Comparison of ENCODE assay signal across 8 mouse cellular contexts in genomic region chr9:116146235-116146634, GRCm38 (mm10). TPM values are rescaled to one million over a fixed set of nuclear protein-coding genes. Genes with fewer than 3 reads are reported as not detected.
DNase-seq lines count a peak whose midpoint lies in the region; ATAC-seq and TF ChIP-seq lines count a peak whose summit lies in the region.

No protein-coding gene starts in this region.

- no peak for TF ChIP-seq CTCF in liver, adult 2 months (IDR thresholded peaks at IDR 0.05; ENCODE audit: low read depth, low read length)

- no peak for TF ChIP-seq POLR2A in liver, adult 2 months (IDR thresholded peaks at IDR 0.05; ENCODE audit: extremely low read depth, insufficient read depth, low read length)

- H3K4me2 ChIP-seq in heart, embryonic 16.5 days (ENCODE audit: low read depth, low read length) = peak overlapping the region; percentile 10; the same call in 1 of the 2 replicates
- no peak overlapping the region for H3K4me2 ChIP-seq in neural tube, embryonic 15.5 days

- intact Hi-C loops in left cerebral cortex, postnatal 25 days (cut with DNase I) = no loop called here

- no peak overlapping the region for H3K9ac ChIP-seq in liver, adult 2 months (ENCODE audit: low read depth, low read length)
- peak overlapping the region; percentile 3; the same call in 1 of the 2 replicates for H3K9ac ChIP-seq in heart, embryonic 16.5 days (ENCODE audit: low read length)
- no peak overlapping the region for H3K9ac ChIP-seq in neural tube, embryonic 15.5 days (replicated peaks)

- H3K9me3 ChIP-seq in heart, embryonic 16.5 days (replicated peaks; ENCODE audit: control insufficient read depth, low read length) = no peaks in the 10 kb centered on the region
- no peaks in the 10 kb centered on the region for H3K9me3 ChIP-seq in neural tube, embryonic 15.5 days (replicated peaks)

- no peaks in the 10 kb centered on the region for H3K27me3 ChIP-seq in liver, adult 2 months (ENCODE audit: control insufficient read depth, insufficient read depth, low read length)
- no peaks in the 10 kb centered on the region for H3K27me3 ChIP-seq in heart, embryonic 16.5 days (ENCODE audit: control insufficient read depth, insufficient read depth, low read length)
- H3K27me3 ChIP-seq in neural tube, embryonic 15.5 days (replicated peaks) = no peaks in the 10 kb centered on the region

- DNase-seq in liver, adult 2 months (ENCODE audit: extremely low read depth, low read depth, low spot score) = peak; percentile 52
- no peak for DNase-seq in liver
- DNase-seq in kidney, postnatal 25 days = peak; percentile 44 to 58
- DNase-seq in left cerebral cortex, postnatal 25 days (ENCODE audit: low spot score in 2 of 2) = no peak
- no peak for DNase-seq in urinary bladder, postnatal 14 days (ENCODE audit: low spot score)
- no peak for DNase-seq in T-cell, adult 2 months (ENCODE audit: low spot score)

- H3K27ac ChIP-seq in liver, adult 2 months (replicated peaks; ENCODE audit: insufficient read depth, low read depth, low read length) = peak overlapping the region; percentile 58
- peak overlapping the region; percentile 75 for H3K27ac ChIP-seq in heart, embryonic 16.5 days (ENCODE audit: low read length)
- H3K27ac ChIP-seq in neural tube, embryonic 15.5 days (replicated peaks) = peak overlapping the region; percentile 54; the same call in 1 of the 2 replicates

- H3K4me1 ChIP-seq in liver, adult 2 months (ENCODE audit: control insufficient read depth, insufficient read depth, low read length) = peaks cover 12% of the 10 kb centered on the region
- H3K4me1 ChIP-seq in heart, embryonic 16.5 days (ENCODE audit: control insufficient read depth, insufficient read depth, low read length) = peaks cover 43% of the 10 kb centered on the region
- 0 out of 2 replicates have a peak, but pooled peaks cover 6% of the 10 kb centered on the region for H3K4me1 ChIP-seq in neural tube, embryonic 15.5 days

- no peak overlapping the region for H3K4me3 ChIP-seq in liver, adult 2 months (ENCODE audit: insufficient read depth, low read depth, low read length)
- H3K4me3 ChIP-seq in heart, embryonic 16.5 days (ENCODE audit: low read length) = no peak overlapping the region
- H3K4me3 ChIP-seq in neural tube, embryonic 15.5 days (replicated peaks) = no peak overlapping the region

- H3K36me3 ChIP-seq in liver, adult 2 months (ENCODE audit: control insufficient read depth, insufficient read depth, low read length) = no peaks in the 10 kb centered on the region
- H3K36me3 ChIP-seq in heart, embryonic 16.5 days (ENCODE audit: control insufficient read depth, insufficient read depth) = no peaks in the 10 kb centered on the region
- no peaks in the 10 kb centered on the region for H3K36me3 ChIP-seq in neural tube, embryonic 15.5 days

- ATAC-seq in heart, embryonic 16.5 days (replicated peaks; ENCODE audit: extremely low read depth, insufficient read depth, low FRiP score) = peak; percentile 41; the same call in 1 of the 2 replicates
- no peak for ATAC-seq in neural tube, embryonic 15.5 days (ENCODE audit: low FRiP score)

- WGBS in liver, adult 2 months = 20% methylated on average over 9 of the region's 9 CpGs
- WGBS in heart, embryonic 16.5 days = 24% methylated on average over 9 of the region's 9 CpGs
- WGBS in neural tube, embryonic 15.5 days = 66% methylated on average over 9 of the region's 9 CpGs

- H3K79me2 ChIP-seq in liver, adult 2 months (ENCODE audit: control insufficient read depth, insufficient read depth, low read length) = no peaks in the 10 kb centered on the region; the same call in 1 of the 2 replicates

RNA-seq across cellular contexts. Expression of gene Tgfbr2, which starts 28.9 kb away (rescaled TPM):
- total RNA-seq in liver, adult 2 months (2014; rRNA removed) = 8.3 and 10.3 TPM in 2 replicates
- polyA plus RNA-seq in liver, adult 2 months (2012; rRNA removed) = 5.7 and 8.2 TPM in 2 replicates
- polyA plus RNA-seq in heart, embryonic 16.5 days (2015; fragmentation: Nextera tagmentation; extraction: Ambion mirVana) = 23.7 and 24.9 TPM in 2 replicates
- 7.2 and 13.3 TPM in 2 replicates for polyA plus RNA-seq in neural tube, embryonic 15.5 days (2015; fragmentation: Nextera tagmentation; extraction: Ambion mirVana)
- total RNA-seq in left cerebral cortex, postnatal 25 days (2021) = 10 to 100 TPM; 13.1 to 13.8 TPM

Comparison
In these comparisons a context has a peak if more than half of its experiments do, and no peak if none do; other contexts are left out.
1. DNase-seq: peak in liver, adult 2 months (single experiment) and kidney, postnatal 25 days (2 of 2); none in liver (single experiment), left cerebral cortex, postnatal 25 days (0 of 2), urinary bladder, postnatal 14 days (single experiment) and T-cell, adult 2 months (single experiment).
2. Peak in every context shown above with its lines, with median percentiles within 50 percentile points of each other: H3K27ac ChIP-seq.